Mouse (Mus musculus): ENCODE measurements at regions not wholly inside any gene's neighbourhood (a gene's known extent, or its start where the extent isn't known, plus 50 kb on each side); places are given as distances from the start of the nearest gene placed in this dataset.
"Not testable (repeated sequence)": the region's sequence is repeated elsewhere in the genome, so short reads cannot be mapped to it uniquely, and the experiment has no call there.

DNA sequence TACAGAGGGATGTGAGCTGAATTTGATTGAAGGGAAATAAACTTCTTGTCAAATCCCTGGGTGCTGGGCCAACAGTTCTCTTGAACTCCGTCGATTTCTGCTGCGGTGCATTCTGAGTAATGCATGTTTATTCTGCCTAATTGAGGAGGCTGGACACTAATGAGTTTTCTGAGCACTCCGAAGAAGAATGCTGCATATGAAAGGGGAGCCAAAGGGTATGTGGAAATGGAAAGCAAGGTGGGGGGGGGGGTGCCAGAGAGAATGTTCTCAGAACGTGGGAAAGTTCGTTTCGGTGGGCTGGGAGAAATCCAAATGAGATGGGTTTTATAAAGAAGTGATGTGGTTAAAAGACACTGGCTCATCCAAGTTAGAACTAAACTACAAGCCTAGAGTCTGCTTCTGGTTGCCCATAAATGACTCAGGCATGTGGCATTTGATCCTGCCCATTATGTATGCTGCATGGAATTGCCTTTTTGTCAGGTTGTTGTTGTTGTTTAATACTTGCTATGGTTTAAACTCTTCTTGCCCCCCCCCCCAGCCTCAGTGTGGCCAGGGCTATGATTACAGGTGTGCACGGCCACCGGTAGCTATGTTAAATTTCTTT lies 455.7 kb upstream of the Smim15 start:
- DNase-seq (ENCODE audit: low spot score in 2 of 2), result no peak

DNA sequence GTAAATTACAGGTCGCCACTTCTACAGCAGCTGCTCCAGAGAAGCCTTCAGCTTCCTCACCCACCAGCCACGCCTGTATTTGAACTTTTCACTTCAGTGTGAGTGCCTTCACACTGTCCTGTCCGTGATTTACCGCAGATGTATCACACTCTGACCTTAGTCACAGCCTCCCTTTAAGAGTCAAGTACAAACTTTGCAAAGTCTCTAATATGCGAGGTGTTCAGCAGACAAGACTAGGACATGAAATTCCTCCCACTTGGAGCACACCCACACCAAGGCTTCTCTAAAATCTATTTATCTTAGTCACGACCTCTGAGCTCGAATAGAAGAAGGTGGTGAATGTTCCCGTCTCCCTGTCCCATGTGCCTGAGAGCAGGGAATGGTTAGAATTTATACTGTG lies 456.6 kb upstream of the Smim15 start:
- no peak for DNase-seq (ENCODE audit: low spot score in 2 of 2)

DNA sequence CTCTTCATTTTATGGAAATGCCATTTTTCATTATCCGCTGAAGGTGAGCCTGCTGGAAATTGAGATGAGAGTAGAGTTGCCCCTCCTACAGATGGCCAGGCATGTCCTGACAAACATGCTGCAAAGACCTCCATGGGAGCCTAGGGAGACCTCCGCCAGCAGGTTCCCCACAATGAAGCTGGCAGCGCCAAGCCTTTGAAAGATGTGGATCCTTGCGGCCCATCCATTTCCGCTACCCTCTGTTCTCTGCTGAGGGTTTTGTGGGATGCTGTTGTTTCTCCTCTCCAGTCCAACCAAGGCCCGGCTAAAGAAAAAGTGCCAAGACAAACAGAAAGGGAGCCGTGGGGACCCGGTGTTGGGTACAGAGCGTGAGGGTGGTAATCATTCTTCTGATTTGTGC lies 458.3 kb upstream of the Smim15 start:
- no peak for DNase-seq (ENCODE audit: low spot score in 2 of 2)

DNA sequence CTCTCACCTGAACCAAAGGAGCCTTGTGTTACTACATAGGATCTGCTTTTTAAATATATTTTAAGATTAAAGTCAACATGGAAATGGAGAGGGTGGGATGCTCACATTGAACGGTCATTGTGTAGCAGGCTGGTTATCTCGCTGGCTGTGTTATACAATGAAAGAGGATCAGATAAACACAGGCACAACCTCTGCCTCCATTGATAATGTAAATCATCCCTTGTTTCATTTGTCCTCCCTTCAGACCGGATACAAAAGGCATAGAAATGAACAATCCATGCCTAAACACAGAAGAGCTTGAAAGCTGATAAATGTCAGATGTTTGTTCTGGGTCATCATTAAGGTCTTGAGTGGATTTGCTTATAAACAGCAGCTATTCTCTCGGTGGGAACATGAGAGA lies 458.9 kb upstream of the Smim15 start:
- DNase-seq (ENCODE audit: low spot score in 2 of 2), result no peak

DNA sequence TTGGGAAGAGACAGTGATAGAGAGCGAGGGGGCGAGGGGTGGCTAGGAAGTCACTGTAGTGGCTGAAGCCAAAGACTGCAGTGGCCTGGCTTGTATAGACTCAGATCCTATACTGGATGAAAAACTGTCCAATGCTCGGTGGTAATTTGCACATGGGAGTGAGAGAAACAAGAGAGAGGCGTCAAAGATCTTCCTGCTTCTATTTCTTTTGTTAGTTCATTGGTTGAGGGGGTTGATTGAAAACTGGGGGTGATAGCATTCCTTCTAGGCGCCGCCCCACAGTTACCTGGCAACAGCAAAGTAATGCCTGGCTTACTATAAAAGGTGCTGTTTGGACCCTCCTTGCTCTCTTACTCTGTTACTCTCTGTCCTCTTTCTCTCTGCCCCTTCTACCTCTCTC lies 465.3 kb upstream of the Smim15 start:
- no peak for DNase-seq (ENCODE audit: low spot score in 2 of 2)

DNA sequence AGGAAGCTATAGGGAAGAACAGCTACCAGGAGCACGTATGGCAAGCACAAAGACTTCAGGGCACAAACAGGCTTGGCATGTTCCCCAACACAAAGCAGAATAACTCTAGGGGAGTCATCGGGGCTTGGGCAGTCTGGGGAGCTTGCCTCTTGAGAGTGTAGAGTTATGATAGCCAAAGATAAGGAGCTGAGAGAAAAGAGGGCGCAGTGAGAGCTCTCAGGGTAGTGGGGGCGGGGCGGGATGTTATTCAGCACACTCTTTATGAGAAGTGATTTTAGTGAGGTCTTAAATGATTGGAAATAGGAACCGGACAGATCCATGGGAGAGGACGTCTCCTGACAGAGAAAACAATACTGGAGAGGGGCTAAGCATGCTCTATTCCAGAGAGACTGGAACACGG lies 466.4 kb upstream of the Smim15 start:
- DNase-seq (ENCODE audit: low spot score in 2 of 2), result no peak

DNA sequence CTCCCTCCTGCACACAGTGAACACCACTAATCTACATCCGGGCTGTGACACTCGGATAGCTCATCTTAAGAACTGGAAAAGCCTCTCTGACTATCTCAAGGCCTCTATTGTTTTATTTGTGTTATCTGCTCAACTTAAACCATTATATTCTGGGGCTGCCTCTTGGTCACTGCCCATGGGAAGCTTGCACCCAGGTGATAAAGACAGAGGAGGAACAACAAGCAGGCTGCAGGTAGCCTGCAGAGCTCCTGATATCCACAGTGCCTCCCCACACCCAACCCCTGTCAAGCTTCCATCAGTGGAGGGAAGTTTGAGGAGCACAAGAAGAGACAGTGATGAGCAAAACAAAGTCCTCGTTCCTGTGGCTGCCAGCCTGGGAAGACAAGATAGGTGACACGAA lies 467.0 kb upstream of the Smim15 start:
- DNase-seq (ENCODE audit: low spot score in 2 of 2), result no peak

DNA sequence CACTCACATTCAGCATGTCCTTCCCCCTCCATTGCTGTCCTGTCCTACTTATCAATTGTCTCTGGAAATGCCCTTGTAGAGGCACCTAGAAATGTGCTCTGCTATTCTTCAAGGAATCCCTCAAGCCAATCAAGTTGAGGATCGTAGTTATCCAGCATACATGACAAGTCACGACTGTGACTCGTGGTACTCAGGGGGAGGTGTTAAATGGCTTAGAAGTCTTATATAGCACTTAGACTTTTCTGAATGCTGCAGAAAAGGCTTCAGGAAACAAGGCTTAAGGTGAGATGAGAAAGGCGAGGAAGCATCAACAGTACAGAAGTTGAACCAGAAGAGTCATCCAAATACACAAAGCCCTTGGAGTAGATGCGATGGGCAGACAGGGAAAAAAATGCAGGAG lies 467.5 kb upstream of the Smim15 start:
- no peak for DNase-seq (ENCODE audit: low spot score in 2 of 2)

DNA sequence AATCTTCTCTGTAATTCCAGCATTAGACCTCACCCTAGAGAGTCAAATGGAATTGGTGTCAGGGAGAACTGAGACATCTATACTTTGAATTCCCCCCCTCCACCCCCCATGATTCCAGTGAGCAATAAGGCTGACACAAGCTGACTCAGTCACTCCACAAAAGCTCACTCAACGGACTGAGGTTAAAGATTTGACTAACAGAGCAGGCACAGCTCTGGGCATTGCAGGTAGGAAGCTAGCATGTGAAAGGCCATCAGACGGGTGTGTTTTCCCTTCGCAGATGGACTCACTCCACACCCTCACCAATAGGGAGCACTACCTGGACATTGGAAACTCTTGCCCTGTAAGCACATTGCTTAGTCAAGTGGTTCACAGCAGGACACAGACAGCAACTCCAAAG lies 469.2 kb upstream of the Smim15 start:
- DNase-seq (ENCODE audit: low spot score in 2 of 2), result no peak

DNA sequence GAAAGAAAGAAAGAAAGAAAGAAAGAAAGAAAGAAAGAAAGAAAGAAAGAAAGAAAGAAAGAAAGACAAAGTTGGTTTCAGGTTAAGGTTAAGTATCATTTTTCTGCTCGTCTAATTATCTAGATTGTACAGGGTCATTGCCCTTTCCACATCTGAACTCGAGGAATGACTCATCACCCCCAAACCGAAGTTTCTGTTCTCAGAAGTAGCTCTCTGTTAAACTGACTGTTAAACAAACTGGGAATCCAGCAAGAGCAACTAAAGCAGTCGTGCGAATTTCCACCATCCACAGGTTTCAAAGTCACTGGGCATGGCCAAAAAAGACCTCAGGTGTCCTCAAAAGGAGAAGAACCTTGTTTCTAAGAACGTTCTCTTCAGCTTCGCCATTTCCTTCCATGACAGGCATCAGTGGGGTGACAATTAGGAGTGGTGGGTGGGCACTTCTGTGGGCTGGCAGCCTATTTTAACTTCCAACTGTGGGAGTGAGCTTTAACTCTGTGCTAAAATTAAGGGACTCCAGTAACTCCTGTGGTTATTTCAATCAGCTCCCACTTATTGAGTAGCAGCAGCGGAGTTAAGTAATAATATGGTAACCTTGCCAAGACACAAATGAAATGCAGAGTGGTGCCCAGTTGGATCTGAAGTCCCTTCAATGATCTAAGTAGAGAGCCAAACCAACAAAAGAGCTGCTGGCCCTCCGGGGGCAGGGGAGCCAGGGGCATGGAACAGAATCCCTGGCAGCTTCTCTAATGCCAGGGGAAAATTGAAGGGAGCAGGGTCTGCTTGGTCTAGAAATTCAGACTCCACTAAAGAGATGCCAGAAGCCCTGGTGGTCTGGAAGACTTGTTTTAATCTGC lies 470.5 kb upstream of the Smim15 start:
- no peak for DNase-seq (ENCODE audit: low spot score in 2 of 2)

DNA sequence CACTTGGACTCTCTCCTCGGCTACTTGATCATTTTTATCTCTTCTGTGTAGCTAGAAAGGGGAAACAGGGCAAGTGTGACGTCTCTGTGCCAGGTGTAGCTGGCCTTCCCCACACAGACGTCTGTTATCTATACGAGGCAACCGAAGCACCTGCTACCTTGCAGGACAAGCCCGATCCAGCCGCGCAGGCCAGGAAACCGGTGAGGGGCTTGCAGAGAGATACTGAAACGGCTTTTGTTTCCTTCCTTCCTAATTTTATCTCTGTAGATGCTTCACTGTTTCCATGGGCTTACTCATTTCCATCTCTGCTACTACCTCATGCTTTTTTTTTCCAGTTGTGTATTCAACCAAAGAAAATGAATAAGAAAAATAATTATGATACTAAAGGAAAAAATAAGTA lies 472.7 kb upstream of the Smim15 start:
- DNase-seq (ENCODE audit: low spot score in 2 of 2), result no peak

DNA sequence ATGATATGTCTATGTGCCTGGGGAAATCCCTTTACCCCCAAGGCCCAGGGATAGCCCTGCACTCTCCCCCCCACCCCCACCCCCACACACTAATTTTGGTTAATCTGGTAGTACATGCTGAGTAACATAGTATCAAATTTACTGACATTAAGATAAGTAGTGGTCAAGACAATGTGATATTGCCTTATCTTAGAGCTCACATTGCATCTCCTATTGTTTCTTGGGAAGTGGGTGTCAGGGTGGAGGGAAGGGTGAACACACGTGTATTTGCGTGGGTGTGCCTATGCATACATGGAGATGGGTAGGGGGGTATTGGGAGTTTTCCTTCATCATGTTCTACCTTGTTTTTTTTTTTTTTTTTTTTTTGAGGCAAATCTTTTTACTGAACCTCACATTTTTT lies 474.8 kb upstream of the Smim15 start:
- DNase-seq (ENCODE audit: low spot score in 2 of 2), result no peak

DNA sequence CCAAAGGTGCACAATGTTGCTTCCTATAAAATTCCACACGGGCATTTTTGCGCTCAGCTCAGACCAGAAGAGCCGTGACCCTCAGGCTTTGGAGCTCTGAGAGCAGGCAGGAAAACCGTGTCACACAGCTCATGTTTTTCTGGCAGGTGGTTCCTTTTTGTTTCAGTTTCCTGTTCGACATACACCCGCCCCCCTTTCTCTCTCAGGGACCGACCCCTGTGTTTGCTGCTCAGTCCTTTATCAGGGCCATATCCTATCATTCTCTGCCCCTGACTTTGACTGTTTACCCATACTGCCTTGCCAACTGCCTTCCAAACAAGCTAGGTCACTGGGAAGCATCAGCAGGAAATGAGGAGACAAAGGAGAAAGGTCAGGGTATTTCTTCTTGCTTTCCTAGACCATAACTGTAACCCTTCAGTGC lies 475.5 kb upstream of the Smim15 start:
- no peak for DNase-seq (ENCODE audit: low spot score in 2 of 2)

DNA sequence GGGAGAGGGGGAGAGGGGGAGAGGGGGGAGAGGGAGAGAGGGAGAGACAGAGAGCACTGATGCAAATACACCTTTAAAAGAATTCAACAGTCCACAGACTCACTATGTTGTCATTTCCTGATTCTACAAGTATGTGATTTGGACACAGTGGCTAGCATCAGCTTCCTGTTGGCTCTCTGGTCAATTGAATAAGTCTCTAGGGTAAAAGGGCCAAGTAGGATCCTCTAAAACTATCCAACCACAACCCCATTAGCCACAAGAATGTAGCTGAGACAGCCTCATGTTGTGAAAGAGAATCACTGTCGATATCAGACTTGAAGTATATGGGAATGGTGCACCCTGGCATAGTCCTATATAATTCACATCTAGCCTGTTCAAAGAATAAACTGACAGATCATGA lies 481.8 kb upstream of the Smim15 start:
- DNase-seq (ENCODE audit: low spot score in 2 of 2), result no peak

DNA sequence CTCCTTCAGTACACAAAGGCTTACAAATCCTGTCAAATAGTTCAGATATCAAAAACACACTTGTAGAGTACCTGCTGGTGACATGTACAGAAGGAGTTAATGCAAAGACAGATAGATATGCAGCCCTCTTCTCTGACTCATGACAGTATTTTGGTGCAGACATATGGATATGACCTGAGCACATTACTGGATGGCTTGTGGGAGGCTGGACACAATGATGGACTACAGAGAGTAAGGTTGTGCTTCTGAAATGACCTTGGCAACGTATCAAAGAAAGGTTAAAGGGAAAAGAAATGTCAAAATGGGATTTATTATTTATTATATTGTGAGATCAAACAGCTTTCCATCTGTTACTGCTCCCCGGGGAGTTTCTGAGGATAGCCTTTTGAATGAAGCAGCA lies 482.7 kb upstream of the Smim15 start:
- DNase-seq (ENCODE audit: low spot score in 2 of 2), result no peak

DNA sequence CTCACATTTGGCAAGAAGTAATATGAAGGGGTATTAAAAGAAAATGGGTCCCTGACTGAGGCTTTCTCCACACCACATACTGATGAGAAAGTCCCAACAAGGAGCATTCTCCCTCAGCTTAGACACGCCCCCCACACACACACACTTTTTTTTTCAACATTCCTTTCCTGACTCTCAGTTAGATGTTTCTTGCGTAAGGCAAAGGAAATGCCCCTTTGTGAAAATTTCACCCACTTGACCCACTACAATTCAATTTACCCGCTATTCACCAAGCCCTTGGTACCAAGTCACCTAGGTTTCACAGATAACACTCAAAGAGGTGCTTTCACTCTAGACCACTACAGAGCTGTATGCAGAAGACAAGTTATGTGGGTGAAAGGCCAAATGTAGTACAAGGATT lies 488.3 kb upstream of the Smim15 start:
- DNase-seq (ENCODE audit: low spot score in 2 of 2), result no peak

DNA sequence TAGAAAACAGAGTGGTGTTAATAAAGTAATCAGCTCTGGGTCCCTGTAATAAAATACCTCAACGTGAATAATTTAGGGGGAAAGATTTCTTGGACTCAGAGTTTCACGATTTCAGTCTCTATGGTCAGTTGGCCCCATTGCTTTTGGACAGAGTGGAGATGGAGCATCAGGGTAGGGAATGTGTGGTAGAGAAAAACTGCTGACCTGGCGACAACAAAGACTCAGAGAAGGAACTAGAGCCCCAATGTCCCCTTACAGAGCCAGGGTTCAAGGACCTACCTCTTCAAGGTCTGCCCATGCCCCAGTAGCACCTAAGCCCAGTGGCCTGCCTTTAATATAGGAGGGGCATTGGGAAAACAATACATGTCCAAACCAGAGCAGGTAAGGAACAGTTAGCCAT lies 490.2 kb upstream of the Smim15 start:
- DNase-seq (ENCODE audit: low spot score in 2 of 2), result no peak

DNA sequence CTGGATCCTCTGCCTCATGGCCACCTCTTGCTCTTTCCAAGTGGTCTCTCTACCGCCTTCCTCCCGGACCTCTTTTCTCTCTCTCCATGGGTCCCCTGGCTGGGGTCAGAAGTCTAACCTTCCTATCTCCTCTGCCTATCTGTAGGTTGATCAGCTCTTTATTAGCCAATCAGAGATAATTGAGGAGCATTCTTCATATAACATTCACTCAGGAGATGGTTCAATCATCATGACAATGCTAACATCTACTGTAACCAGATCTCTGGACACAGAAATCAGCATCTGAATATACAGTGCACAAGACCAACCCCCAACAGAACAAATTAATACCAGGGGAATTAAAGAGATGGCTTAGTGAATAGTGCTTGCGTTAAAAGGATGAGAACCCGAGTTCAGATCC lies 492.1 kb upstream of the Smim15 start:
- no peak for DNase-seq (ENCODE audit: low spot score in 2 of 2)

DNA sequence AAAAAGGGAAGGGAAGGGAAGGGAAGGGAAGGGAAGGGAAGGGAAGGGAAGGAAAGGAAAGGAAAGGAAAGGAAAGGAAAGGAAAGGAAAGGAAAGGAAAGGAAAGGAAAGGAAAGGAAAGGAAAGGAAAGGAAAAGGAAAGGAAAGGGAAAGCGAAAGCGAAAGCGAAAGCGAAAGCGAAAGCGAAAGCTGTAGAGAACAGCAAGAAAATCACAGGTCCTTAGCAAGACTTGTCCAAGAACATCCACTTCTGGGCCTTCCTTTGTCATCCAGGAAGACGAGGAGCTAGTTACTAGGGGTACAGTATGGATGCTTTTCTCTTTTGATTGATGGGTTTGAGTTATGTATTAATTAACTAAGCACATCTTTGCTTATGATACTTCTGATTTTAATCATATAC lies 494.3 kb upstream of the Smim15 start:
- not testable (repeated sequence) for DNase-seq (ENCODE audit: low spot score in 2 of 2)

DNA sequence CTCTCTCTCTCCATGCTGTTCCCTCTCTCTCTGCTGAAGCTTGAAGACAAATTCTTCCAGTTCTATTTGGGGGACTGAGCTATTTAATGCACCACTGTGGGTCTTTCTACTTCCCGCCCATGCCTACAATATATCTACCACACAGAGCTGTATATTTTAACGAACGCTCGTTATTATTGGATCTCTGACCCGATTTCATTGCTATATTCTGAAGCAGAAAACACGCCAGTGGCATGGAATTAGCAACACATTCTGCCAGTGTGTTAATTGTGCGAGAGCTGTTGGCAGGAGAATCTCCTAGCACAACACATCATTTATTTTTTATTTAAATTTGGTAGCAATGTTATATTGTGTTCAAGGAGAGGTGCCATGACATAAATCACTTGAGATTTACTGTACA lies 497.2 kb upstream of the Smim15 start:
- no peak for DNase-seq (ENCODE audit: low spot score in 2 of 2)

DNA sequence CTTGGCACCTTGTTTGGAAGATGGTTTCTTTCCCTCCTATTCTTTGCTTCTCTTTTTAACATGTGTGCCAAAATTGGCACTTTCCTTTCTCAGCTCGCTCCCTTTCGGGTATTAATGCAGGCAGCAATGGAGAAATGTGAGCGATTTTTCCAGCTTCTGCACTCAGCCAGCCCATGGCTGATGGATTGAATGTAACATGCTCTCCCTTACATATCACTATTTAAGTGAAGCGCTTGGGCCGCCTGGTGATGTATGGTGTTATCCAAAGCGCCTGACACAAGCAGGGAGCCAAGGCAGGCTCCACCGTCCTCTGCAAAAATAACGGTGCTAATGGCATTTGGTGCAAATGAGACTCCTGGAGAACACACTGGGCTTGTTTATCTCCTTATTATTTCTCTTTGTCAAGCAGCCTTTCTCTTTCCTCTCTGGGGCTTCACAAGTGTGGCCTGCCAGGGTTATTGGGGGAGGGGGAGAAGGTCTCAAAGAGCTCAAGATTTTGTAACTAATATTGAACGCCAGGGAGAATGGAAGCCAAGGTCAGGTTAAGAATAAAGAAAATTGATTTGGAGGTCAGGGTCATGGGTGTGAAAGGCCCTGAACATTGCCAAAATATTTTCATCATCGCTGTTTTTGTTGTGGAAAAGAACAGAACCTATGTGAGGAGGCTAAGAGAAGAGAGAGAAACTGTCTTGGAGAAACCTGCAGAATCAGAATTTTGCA lies 497.9 kb upstream of the Smim15 start:
- DNase-seq (ENCODE audit: low spot score in 2 of 2), result no peak

DNA sequence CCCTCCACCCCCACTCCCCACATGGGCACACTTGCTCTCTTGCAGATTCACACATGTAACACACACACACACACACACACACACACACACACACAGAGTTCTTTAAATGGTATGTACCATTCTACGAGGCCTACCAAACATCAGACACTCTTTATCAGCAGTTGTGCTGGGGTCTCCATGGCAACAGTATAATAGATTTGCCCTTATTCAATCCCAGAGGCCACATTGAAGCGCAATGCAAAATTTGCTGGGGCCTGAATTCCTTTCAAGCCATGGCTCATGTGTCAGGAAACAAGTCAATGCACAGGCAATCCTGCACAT lies 502.7 kb upstream of the Smim15 start:
- no peak for DNase-seq (ENCODE audit: low spot score in 2 of 2)

All from urinary bladder, postnatal 36 days (tissue).